Mouse (Mus musculus) megakaryocyte-erythroid progenitor cell, adult 5-6 weeks (primary cell): ENCODE data around the gene Etv5. TPM values are rescaled to one million over a fixed set of nuclear protein-coding genes. Genes with fewer than 3 reads are reported as not detected.
A peak's percentile ranks its signal among the peaks of the same experiment; 100 is the strongest.

ENCODE experiments used
- ATAC-seq: replicated peaks from 2 replicates; pipeline ENCODE4 v1.8.0; 2016; ENCODE audit warnings: mild to moderate bottlenecking, inconsistent platforms; ENCODE audit not compliant: severe bottlenecking, poor library complexity, low FRiP score, low TSS enrichment
- total RNA-seq, 2 experiments: library from RNA; stranded (forward) in 1 of 2; stranded (reverse) in 1 of 2; fragments of 200-1000, 215-1000 nt in 1 of 2; fragments of >200 nt in 1 of 2; fragmentation: Nextera tagmentation in 1 of 2; gene quantifications; 2 replicates each; pipeline ENCODE4 v1.2.3; 2014 to 2017

Etv5 gene
- total RNA-seq (2014; fragmentation: Nextera tagmentation) (9.9 and 17.0 TPM in 2 replicates), total RNA-seq (2017) (2.6 and 2.9 TPM in 2 replicates)

DNA sequence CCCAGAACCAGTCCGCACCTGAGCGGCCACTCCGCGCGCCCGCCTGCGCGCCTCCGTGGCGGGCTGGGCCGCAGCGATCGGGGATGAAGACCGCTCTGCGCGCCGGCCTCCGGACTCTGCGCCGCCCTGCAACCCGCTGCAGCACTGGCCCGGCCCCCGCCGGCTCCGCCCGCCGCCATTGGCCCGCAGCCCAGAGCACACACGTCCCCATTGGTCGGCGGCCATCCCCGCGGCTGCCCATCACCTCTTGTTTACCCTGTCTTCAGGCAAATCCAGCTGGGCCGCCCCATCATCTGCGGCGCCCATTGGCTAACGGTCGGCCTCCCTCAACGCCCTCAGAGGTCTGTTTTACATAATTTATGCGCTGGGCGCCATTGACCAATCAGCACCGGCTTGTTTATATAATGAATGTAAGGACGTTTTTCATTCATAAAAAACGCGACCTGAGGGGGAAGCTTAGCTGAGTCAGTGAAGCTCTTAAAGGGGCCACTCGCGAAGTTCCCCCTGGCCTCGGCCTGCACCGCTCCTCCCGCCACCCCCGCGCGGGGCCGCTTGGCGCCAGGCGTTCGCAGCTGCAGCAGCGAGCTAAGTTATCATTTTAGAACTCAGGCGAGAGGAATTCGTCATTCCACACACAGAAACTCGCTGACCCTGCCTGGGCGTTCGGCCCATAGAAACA lies at the start of gene Etv5:
Gene Etv5, minus strand, starts transcription at position 221 of the 679 bp plus-strand sequence.
- ATAC-seq, result peak; percentile 97

DNA sequence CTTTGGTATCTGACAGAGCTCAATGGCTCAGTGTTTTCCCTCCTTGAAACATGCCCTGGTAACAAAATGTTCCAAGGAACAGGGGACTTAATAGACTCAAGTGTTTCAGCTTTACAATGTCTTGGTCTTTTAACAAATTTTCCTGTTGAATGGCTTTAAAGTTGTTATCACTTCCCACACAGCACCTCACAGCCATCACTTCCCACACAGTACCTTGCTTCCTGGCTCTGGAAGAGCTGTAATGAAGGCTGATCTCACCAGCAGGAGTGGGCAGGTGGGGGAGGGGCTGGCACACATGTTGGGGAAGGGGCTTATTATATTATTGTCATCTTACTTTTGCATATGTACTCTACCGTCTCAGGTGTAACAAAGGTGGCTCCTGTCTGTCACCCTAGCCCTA lies 44.4 kb upstream of the Etv5 start:
- no peak for ATAC-seq

DNA sequence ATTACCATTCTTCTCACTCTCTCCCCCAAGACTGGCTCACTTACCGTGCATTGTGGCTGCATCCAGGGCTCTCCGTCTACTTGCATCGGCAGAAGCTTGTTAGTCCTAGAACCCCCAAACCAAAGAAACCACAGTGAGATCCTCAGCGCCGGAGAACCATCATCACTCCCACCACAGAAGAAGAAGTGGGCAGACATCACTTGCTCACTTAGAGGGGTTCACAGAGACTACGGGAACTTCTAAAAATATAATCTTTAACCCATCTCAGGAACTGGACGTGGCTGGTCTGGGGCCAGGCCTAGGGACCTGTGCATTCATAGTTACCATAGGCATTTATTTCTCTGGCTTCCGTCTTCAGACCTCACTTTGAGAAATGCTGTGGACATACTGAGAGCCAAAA lies 39.8 kb upstream of the Etv5 start:
- no peak for ATAC-seq

DNA sequence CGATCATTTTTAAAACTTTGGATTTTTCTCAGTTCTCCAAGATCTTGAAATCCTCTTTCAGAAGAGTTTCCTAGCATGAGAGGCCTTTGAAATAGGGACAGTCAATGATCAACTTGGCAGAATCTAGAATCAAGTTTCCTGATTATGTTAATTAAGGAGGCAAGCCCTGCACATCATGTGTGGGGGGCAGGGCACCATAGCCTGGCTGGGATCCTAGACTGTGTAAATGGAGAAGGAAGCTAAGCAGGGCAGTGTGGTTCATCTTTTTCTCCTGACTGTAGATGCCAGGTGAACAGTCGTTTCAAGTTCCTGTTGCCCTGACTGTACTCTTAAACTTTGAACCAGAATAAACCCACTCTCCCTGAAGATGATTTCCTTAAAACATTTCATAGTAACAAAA lies 32.2 kb upstream of the Etv5 start:
- no peak for ATAC-seq

DNA sequence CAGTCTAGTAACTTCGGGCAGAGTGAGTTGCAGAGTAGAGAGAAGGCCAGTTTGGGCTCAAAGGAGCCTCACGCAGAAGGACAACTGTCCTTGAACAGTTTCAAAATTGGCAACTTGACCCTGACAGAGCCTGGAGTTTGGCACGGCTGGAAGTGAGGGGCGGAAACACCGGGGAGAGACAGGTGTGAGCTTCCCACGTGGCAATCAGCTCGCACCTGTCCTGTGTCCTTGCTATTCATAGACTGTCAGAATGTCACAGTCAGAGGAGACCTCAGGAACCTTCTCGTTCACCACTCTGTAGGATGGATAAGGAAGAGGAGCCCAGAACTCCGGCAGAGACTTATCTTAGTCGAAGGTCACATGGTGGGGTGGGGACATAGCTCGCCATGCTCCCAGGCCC lies 29.9 kb upstream of the Etv5 start:
- no peak for ATAC-seq

DNA sequence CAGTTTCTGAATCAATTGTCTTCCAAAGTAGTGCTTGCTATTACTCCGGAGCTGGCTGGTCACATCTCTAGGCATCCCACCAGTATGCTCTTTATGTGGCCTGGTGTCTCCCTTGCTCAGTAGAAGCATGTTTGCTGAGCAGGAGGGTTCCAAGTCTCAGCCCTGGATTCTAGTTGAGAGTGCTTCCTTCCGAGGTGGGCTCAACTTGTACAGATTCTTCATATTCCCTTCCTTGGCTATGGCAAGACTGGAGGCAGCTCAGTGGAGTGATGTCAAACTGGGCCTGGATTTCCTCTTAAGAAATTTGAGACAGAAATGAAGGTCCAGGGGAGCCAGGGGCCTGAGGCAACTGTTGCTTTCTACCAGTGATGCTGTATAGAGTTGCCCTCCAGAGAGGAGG lies 27.6 kb upstream of the Etv5 start:
- ATAC-seq, result no peak

DNA sequence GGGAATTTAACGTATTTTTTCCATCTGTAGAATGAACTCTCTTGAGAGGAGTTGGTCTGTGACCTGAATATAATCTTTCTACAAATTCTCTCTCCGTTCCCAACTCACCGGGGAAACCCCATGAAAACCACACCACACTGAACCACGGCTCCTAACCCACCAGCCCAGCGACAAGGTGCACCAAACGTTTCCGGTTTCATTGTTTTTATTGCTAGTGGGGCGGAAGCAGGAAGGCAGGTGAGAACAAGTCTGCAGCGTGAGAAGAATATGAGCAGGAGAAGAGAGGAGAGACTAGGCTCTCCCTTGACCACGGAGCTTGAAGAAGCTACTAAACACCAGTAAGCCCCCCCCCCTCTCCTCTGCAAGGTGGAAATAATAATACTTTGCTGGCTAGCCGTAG lies 26.9 kb upstream of the Etv5 start:
- ATAC-seq, result no peak

DNA sequence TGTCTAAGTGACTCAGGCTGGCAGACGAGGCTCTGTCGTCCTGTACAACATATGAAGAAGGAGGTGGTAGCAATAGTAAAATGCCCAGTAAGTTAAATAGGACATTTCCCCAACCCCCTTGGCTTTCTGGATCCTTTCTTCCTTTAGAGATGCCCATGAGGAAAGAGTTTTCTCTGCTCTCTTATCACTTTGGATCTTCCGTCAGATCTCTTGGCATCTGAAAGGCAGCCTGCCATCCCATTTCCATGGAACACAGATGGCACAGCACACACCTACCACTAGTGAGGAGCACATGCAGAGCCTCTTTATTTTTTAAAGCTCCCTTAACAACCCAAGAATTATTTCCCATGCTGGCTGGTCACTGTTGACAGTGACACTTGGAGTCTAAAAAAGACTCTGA lies 22.7 kb upstream of the Etv5 start:
- no peak for ATAC-seq

DNA sequence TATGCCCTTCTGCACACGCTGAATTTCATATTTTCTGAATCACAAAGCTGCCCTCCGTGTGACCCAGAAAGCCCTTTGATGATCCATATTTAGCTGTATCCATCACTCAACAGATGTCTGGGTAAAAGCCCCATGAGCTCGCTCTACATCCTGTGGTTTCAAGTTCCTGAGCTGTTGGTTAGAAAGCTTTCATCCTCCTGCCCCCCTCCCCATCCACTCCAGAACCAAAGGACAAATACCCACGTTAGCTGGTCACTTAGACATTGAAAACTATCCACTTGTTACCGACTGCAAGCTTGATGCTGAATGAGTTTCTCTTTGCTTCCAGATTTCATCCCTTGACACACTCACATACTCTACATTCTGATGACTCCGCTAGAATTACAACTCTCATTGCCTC lies 22.2 kb upstream of the Etv5 start:
- ATAC-seq, result no peak

DNA sequence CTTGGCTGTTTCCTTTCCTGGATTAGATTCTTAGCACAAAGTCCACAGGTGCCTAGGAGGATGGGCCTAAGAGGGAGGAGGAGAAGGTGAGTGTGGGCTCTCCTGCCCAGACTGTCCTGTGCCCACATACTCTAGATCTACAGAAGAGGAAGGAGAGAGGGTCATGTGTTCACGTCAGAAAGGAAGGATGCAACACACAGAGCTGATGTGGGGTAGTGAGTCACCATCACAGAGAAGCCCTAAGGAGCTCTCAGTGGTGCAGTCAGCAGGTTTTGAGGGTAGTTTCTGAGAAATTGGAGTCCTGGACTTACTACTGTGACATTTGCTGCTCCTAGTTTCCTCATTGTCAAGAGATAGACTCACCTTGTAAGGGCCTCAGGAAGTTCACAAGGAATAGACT lies 21.4 kb upstream of the Etv5 start:
- ATAC-seq, result no peak

DNA sequence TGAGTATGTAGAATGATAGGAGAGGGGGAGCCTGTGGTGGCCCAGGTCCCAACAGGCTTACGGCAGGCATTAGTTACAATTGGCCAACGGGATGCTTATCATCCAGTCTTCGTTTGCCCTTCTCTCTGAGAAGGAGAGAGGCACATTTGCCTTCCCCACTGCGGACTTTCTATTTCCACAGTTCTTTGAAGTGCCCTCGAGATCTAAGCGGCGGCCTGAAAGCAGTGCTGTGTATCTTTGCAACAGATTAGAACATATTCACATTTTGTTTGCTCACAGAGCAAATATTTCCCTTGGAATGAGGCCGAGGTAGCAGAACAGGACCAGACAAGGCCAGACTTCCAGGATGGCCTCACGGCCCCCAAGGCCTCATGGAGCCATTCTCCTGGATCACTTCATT lies 12.6 kb upstream of the Etv5 start:
- ATAC-seq, result no peak

DNA sequence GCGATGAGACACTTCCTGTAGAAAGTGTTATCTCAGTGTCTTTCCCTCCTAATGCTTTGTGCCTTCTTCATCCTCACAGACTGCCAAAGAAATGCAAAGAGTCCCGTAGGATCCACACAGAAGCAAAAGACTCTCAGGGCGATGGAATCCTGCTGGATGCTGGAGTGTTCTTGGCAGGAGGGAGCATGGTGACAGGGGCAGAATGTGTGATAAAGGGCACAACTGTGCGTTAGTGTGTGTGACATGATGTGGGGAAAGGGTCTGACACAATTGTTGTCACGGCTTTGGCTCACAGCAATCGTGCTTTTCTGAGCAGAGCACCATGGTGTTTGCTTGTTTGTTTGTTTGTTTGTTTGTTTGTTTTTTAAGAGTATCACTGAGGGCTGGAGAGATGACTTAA lies 8.6 kb upstream of the Etv5 start:
- no peak for ATAC-seq

DNA sequence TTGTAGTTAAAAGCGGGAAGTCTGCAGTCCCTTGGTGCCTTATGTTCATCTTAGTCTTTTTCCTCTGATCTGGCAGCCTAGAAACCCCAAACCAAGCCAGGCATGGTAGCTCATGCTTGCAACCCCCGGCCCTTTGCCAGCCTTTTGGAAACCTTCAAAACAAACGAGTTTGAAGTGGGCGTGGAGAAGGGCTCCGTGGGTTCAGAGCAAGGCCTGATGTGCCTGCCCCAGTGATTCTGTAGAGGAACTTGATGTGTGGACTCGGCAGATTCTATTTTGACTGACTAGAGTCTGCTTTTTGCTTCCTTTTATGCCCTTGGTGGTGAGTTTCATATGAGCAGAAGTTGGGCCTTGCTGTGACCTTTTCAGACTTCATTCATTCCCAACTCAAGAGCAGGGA lies 5.3 kb upstream of the Etv5 start:
- no peak for ATAC-seq

DNA sequence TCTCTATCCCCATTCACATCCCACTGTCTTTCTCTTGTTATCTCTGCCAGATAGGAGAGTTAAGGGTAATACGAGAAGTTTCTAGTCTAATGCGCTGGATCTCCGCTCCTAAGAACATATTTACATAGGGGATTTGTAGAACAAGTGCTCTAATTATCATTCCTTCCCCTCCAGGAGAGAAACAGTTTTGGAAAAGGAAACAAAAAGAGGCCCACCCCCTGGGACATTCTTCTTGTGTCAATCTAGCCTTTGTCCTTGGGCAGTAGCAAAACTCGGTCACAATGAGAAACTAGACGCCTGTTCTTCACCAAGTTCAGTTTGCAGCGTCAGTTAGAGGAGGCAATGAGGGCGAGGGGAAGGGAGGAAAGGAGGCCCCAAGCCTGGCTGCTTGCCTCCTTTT lies 2.7 kb upstream of the Etv5 start:
- ATAC-seq, result no peak

DNA sequence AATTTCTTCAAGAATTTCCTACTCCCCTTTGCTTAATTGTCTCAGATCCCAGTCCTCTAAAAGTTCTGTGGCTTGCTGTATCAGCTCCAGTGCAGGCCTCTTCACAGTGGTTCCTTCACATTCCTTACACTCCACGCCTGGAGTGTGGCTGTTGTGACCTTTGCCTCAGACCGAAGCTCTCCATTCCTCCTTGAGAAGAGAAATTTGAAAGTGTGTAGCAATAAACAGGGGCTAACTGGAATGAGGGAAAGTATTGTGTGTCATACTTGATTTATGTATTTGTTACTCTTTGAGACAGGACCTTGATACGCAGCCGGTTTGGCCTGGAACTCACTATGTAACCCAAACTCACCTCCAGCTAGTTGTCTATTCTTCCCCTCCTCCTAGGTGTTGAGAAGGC lies 1.8 kb upstream of the Etv5 start:
- no peak for ATAC-seq

DNA sequence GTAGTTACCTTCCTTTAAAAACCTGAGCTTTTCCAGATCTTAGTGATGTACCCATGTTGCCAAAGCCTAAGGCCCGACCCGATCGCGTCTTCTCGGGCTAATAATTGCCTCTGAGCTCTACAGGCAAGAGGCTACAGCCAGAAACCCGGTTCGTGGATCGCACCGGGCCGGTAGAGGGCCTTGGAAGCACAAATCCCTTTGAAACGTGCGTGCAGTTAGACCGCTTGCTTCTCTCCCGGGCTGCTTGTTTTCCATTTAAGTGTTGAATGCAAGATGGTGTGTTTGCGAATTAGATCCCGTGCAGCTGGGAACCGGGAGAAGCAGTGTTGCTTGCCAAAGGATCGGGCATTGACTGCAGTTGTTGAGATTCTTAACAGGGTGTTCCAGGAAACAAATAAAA lies 750 bp upstream of the Etv5 start:
- ATAC-seq, result peak; percentile 12; the same call in 1 of the 2 replicates

DNA sequence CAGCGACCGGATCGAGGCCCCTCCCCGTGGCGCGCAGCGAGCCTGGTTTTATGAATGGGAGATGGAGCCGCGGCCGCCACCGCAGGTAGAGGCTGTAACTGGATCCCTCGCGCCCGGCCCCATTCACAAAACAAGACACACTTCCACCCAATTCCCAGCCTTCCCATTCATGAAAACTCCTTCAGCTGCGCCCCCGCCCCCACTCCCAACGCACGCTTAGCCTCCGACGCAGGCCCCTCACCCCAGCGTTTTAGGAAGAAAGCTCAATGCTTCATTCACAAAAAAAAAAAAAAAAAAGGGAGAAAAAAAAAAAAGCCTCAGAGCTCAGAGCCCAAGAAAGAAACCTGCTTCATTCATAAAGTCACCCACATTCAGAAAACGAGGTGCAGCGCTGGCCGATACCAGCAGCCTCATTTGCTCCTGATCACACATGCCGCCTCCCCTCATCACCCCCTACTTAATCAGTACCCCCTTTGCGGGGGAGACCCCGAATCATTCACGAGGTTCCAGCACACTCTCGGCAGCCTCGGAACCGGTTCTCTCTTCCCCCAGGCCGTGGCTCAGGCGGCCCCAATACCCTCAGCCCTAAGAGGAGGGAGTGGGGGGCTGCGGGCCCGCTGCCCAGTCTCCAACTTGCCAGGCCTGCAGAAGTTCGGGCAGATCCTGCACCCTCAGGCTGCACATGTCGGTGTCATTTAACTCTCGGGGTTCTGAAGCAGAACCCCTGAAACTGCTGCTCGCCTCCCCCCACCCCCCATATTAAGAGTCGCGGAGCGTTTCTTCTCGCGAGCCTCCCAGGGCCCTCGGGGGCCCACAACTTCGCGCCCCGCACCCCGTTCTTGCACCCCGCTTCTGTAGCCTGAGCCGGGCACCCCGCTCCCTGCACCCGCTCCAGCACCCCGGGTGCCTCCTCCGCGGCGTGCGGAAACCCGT lies 812 bp downstream of the Etv5 start:
- peak; percentile 2; the same call in 1 of the 2 replicates for ATAC-seq

DNA sequence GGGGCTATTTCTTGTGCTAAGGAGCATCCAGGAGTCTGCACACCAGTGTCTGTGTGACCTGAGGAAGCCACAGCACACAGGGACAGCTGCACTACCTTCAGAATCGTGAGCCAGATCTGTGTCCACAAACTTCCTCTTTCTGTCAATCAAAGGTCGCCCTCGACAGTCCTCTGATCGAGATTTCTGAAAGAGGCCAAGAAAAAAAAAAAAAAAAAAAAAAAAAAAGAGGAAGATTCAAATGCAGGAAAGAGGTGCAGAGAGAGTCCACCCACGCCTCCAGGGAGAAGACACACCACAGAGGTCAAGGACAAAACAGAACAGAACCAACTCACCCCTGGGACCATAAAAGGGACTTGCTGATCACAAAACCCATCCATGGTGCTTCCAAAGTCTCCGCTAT lies 3.4 kb downstream of the Etv5 start:
- ATAC-seq, result no peak

DNA sequence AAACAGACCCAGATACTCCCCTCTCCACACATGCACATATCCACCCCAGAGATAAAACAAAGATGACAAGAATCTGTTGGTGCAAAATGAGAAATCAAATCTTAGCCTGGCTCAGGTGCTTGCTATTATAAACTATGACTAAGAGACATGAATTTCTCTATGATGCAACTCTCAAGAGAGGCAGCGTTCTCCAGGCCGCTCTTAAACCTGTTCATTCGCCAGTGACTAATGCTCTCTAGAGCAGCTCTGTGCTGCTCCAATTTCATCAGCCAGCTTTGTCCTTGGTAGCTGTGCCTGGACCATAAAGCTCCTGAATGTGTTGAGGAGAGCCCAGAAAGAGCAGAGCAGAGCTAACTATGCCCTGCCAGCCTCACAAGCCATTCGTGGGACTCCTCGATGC lies 5.0 kb downstream of the Etv5 start:
- no peak for ATAC-seq

DNA sequence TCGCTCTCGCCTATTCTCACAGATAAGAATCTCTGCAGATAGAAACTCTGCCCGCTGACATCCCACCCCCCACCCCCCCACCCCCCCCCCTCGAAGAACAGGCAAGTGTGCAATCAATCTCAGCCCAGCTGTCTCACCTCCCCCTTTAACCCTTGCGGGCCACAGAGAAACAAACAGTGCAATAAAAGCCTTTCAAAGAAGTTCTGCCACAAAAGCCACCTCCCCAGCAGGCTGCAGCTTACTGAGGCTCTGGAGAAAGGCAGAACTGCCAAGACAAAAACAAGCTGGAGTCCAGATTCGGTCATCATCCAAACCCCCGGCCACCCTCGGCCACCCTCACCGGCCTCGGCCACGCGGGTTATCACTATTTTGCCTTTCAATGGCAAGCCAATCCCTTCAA lies 5.6 kb downstream of the Etv5 start:
- ATAC-seq, result no peak

DNA sequence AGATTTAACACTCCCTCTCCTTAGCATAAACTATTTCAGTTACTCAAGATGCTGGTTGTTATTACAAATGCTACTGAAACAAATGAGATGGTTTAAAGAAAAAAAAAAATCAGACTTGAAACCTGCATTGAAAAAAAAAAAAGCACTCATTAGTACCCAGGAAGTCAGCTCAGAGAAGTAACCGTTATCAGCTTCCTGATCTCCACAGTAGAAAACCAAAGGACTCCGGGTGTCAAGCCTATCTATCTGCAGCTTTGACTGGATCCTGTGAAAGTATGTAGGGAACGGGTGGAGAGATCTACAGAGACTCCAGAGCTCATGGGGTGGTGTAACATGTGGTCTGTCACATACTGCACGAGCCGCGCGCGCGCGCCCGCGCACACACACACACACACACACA lies 7.7 kb downstream of the Etv5 start:
- no peak for ATAC-seq
